Mouse (Mus musculus): ENCODE data around the gene Homer1.

Gene Homer1

GRCm38 (mm10) chr13:93340555-93341278, 41.3 kb downstream of the Homer1 start:
- DNase-seq (ENCODE audit: low spot score), result no peak

DNA sequence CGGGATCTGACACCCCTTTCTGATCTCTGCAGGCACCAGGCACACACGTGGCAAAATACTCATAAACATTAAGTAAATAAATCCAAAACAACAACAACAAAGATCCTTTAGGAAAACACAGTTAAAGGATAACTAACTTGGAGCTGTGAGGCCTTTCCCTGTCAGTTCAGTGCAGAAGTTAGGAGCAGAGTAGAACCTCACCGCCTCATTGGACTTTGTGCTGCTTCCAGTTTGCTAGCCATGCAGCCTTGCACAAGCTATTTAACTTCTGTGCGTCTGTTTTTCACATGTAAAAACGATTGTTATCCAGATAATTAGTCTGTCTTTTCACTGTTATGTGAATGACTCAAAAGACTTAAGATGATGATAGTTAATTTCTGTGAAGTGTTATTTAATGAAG, 43.2 kb downstream of the Homer1 start:
- no peak for DNase-seq (ENCODE audit: low spot score)

DNA sequence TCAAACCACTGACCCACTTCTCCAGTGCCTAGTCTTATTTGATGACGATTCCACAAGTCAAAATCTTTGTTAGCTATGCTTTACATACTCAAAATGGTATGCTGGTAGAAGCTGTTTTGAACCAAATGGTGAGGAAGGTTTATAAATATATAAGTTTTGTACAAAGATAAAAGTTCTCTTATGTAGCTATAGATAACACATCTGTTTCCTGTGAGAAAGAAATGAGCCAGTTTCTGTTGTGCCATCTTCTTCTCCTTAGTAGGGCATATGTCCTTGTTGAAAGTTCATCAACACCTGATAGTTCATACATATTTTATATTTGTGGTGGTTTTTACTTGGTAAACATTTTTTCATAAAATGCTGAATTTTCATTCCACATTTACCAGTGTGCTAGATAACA, 45.0 kb downstream of the Homer1 start:
- no peak for DNase-seq (ENCODE audit: low spot score)

DNA sequence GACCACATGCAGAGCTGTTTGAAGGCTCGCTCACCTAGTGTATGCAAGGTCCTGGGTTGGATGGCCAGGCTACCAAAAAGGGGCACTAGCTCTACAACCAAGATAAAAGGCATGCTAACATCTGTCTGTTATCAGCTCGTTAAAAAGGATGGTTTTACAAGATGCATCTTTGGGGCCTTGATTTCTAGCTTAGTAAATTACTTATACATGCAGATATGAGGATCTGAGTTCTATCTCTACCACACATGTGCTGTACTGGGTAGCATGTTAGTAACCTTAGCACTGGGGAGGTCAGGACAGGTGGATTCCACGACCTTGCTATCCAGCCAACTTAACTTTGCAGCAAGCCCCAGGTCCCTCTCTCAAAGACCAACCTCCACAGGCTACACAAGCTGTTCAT, 46.4 kb downstream of the Homer1 start:
- DNase-seq (ENCODE audit: low spot score), result no peak

- no peak for DNase-seq (ENCODE audit: low spot score)
These were observed 52.6 kb downstream of the Homer1 start for GRCm38 (mm10) chr13:93352030-93352429.

DNA sequence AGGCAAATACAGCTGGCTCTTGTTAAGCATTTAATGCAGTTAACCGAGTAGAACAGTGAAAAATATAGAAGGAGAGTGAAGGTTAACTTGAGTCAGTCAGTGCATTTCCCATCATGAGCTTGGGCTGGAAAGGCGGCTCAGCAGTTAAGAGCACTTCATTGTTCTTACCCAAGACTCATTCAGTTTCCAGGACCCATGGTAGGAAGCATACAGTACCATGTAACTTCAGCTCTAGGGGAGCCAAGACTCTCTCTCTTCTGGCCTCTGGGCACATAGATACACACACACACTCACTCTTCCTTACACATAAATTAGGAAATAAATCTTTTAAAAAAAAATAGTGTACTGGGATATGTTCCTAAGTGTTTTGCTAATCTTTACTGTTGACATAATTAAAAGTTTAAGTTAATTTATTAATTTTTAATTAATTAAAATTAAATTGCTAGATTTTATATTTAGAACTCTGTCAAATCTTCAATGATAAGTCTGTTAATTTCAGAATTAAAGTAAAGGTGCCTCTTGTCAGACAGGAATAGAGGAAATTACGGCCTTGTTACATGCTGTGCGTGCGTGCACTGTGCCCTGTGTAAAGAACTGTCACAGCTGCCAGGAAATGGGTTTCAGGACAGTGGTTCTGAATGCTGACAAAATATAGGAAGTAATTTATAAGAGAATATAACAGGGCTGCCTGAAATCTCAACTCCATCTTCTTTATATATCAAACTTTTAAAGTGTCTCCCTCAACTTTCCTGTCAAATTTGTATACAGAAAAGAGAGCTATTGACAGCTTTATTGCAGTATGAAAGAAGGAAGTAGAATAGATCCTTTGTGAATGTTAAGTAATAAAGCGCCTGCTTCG, 55.2 kb downstream of the Homer1 start:
- DNase-seq (ENCODE audit: low spot score), result no peak

- no peak for DNase-seq (ENCODE audit: low spot score)
These were observed 55.8 kb downstream of the Homer1 start for GRCm38 (mm10) chr13:93355279-93355587.

- no peak for DNase-seq (ENCODE audit: low spot score)
These were observed 59.1 kb downstream of the Homer1 start for GRCm38 (mm10) chr13:93358522-93358921.

DNA sequence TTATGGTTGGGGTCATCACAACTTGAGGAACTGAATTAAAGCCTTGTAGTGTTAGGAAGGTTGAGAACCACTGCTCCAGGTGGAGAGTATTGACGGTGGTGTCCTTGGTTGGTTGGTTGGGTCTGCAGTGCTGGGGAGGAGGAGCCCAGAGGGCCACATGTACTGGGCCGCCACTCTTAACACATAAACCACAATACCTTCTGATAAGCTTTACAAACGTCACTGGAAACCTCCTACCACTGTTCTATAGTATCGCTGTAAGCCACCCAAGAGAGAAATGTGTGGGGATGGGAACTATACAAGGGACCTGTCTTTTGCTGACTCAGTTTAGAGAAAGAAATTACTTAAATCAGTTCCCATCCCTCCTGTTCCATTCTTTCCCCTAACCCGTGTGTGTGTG, 68.1 kb downstream of the Homer1 start:
- DNase-seq (ENCODE audit: low spot score), result no peak

- no peak for DNase-seq (ENCODE audit: low spot score)
These were observed 69.6 kb downstream of the Homer1 start for GRCm38 (mm10) chr13:93368812-93369584.

GRCm38 (mm10) chr13:93374457-93374856, 75.0 kb downstream of the Homer1 start:
- no peak for DNase-seq (ENCODE audit: low spot score)

DNA sequence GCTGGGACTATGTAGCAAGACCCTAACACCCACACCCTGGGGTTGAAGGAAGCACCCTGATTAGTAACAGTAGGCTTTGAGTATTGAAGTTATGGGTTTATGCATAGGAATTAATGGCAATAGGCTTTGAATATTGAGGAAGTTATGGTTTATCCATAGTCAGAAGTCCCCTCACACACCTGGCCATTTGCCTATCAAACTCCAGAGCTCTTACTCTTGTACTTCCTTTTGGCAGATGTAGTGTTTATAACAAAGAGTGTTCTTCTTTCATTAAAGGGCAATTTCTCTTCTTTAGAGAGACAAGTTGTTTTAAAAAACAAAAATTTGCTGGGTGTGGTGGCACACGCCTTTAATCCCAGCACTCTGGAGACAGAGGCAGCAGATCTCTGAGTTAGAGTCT, 79.1 kb downstream of the Homer1 start:
- DNase-seq (ENCODE audit: low spot score), result no peak

DNA sequence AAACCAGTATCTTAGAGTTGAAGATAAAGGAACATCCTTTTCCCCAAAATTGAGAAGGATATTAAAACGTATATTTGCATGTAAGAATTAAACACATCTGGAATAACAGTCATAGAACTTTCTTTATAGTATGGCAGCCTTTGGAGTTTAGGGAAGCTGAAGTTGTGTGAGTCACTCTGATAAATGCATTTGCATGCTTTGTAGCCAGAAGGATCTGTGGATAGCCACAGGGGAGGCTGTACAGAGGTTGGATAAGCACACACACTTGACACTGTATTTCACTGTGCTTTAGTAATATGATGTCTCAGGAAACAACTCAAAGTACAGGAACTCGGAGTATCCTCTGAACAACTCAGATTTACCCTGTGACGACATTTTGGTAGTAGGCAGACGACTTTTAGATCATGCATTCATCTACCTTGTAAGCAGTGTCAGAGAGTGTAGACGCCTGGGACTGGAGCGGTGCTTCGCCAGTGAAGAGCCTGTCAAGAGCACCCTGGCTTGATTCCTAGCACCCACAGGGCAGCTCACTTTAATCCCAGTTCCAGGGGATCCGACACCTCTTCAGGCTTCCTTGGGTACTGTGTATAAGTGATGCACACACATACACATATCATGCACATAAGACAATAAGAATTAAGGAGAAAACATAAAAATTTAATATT, 81.1 kb downstream of the Homer1 start:
- no peak for DNase-seq (ENCODE audit: low spot score)

- DNase-seq (ENCODE audit: low spot score), result no peak
These were observed 81.9 kb downstream of the Homer1 start for GRCm38 (mm10) chr13:93381301-93381700.

DNA sequence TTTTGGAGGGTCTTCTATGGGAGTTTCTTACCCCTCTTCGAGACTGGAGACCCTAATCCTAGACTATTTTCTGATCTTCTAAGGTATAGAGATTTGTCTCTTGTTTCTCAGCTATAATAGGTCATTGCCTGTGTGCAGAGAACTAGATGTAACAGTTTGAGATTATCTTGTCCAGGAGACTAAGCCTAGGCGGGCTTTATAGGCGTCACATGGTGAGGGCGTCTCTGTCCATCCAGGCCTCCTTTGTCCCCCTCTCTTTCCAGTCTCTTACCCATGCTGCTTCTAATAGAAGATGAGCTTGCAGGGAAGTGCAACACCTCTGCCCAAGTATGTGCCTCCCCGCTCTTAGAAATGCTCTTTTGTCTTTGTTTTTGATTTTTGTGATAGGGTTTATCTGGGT, 83.7 kb downstream of the Homer1 start:
- no peak for DNase-seq (ENCODE audit: low spot score)

- DNase-seq (ENCODE audit: low spot score), result no peak
These were observed 84.2 kb downstream of the Homer1 start for GRCm38 (mm10) chr13:93383620-93384019.

- DNase-seq (ENCODE audit: low spot score), result no peak
These were observed 85.0 kb downstream of the Homer1 start for GRCm38 (mm10) chr13:93384481-93384880.

DNA sequence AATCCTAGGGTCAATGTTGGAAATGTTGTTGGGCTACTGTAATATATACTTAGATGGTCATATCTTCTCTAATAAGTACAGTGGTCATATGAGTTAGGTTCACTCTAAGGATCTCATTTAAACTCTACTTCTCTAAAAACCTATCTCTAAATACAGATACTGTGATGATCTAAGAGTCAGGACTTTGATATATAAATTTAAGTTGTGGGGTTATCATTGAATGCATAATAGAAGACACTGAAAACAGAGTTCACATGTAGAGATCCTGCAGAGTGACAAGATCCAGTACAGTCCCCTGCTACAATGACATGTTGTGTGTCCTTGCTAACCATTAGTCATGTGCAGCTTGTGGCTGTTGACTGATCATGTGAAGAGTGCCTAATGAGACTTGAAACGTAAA, 85.7 kb downstream of the Homer1 start:
- DNase-seq (ENCODE audit: low spot score), result no peak

GRCm38 (mm10) chr13:93387440-93387839, 88.0 kb downstream of the Homer1 start:
- no peak for DNase-seq (ENCODE audit: low spot score)

- DNase-seq (ENCODE audit: low spot score), result no peak
These were observed 89.3 kb downstream of the Homer1 start for GRCm38 (mm10) chr13:93388594-93389241.

- no peak for DNase-seq (ENCODE audit: low spot score)
These were observed 89.8 kb downstream of the Homer1 start for GRCm38 (mm10) chr13:93389242-93389625.

GRCm38 (mm10) chr13:93399710-93400216, 100.3 kb downstream of the Homer1 start:
- no peak for DNase-seq (ENCODE audit: low spot score)

Measured in ovary, postnatal 36 days (tissue).